Mouse (Mus musculus): Measurements from ENCODE around the gene Olfr322. TPM values are rescaled to one million over a fixed set of nuclear protein-coding genes. Genes with fewer than 3 reads are reported as not detected.

Gene Olfr322
- not detected for total RNA-seq (2021)

DNA sequence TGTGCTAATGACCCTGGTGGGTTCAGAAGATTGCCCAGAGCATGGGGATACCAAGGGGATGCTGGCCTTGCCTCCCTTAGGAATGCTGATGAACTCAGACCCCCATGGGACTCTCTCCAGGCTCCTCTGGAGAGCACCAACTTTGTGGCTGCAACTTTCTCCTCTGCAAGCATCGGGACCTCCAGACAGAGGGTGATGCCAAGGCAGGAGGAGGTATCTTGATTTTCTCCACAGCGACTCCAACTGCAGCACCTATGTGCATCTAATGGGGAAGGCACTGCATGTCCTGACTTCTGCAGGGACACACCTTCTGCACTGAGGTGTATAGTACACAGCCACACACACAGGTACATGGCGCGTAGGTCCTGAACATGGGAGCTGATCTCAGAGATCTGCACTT is at the start of gene Olfr322:
TSS of gene Olfr322 (plus strand) at position 187 of the 400 bp plus-strand sequence.
- no peak for DNase-seq (ENCODE audit: low spot score in 2 of 2)
- intact Hi-C loops (cut with DNase I) = no loop called here

DNA sequence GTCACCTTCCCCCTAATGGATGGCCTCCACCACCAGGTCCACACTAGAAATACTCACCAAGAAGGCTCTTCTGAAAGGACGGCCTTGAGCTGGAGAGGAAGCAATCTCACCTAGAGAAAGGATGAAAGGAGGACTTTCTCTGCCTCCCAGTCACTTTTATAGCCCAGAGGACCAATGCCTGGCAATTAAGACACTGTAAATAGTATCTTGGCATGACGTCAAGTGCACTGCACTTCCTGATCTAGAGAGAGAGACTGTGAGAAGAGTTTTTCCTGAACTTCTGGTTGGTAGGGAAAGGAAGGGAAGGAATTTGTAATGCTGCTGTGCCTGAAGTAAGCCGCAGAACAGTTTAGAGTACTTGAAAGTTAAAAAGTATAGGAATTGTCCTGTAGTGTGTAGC is 45.2 kb upstream of the Olfr322 start:
- no peak for DNase-seq (ENCODE audit: low spot score in 2 of 2)
- intact Hi-C loops (cut with DNase I) = no loop called here

DNA sequence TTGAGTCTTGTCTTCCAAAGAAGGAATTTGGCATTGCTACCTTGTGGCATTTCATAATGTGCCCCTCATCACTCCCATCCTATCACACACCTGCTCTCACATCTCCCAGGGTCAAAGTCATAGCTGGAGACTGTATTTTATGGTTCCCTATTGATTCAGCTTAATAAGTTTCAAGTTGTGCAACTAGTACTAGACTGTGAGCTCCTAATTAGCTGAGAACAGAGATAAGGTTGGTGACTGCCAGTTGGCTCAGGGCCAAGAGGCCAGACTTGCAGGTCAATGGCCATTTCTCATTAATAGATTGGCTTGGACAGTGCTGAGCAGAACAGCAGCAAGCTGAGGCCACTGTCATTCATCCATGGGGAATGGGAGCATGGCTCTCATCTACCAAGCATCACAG is 44.1 kb upstream of the Olfr322 start:
- DNase-seq (ENCODE audit: low spot score in 2 of 2) = no peak
- intact Hi-C loops (cut with DNase I) = no loop called here

DNA sequence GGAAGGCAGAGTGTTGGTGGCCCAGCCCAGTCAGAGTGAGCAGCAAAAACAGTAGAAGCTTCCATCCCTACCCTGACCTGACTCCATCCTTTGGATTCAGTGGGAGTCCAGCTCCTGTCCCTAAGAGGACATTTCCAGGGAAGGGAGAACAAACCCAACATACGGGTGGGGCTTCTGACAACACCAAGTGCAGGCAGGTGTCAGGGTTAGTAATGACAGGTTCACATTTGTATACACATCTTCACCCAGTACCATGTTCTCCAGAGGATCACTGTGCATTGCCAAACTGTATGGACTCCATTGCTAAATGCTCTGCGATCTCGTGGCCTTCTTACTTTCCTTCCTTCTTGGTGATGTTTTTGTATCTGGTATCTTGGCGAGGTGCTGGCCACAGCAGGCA is 42.6 kb upstream of the Olfr322 start, which contains the start of gene 2210407C18Rik:
TSS of gene 2210407C18Rik (minus strand) at position 101 of the 400 bp plus-strand sequence.
- intact Hi-C loops (cut with DNase I) = no loop called here
- no peak for DNase-seq (ENCODE audit: low spot score in 2 of 2)

DNA sequence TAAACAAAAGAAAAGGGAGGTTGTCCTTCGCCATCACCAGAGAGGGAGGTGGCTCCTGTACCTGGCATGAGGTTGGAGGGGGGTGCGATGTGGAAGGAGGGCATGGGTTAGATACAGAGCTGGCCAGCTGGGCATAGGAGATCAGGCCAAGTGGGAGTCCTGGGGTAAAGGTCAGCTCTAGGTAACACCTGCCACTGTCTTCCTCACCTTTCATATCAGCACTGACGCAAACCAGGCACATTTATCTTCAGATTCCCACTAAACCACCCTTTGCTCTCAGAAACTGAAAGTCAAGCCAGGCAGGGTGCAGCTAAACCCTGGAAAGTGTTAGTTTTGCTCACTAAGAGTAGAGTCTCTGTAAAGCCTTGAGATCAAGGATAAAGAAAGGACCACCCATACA is 40.2 kb upstream of the Olfr322 start:
- intact Hi-C loops (cut with DNase I) = no loop called here

DNA sequence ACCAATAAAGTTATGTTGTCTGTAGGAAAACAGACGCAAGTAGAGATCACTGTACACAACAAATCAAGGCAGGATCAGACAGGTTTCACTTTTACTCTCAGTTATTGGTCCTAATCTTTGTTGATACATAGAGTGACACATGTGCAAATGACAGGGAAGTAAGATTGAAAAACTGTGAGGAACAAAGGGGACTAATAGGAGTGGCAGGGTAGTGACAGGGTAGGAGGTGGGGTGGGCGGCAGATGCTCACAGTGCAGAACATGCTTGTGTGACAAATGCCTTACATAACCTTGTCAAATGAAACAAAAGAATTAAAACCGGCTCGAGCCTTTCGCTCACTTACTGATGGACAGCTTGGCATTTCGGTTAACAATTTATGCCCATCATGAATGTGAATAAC is 39.8 kb upstream of the Olfr322 start:
- intact Hi-C loops (cut with DNase I) = no loop called here
- DNase-seq (ENCODE audit: low spot score in 2 of 2) = no peak

More for the DNA sequence above, 40.2 kb upstream of the Olfr322 start:
- DNase-seq (ENCODE audit: low spot score in 2 of 2) = no peak

DNA sequence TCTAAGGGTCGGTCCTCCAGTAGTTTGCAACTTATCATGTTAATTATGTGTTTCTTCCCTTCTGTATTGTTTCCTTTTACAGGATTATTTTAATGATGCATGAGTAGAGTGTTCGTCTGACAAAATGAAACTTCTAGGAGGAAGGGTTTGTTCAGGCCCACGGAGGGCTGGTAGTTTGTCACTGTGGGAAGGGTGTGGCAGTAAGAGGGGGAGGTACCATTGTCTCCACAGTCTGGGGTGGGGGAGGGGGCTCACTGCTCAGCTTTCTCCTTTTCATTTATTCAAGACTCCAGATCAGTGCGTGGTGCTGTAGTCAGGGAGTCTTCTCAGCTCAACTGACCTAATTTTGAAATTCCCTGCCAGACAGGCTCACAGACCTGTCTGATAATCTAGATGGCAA is 32.4 kb upstream of the Olfr322 start:
- intact Hi-C loops (cut with DNase I) = no loop called here
- DNase-seq (ENCODE audit: low spot score in 2 of 2) = no peak

DNA sequence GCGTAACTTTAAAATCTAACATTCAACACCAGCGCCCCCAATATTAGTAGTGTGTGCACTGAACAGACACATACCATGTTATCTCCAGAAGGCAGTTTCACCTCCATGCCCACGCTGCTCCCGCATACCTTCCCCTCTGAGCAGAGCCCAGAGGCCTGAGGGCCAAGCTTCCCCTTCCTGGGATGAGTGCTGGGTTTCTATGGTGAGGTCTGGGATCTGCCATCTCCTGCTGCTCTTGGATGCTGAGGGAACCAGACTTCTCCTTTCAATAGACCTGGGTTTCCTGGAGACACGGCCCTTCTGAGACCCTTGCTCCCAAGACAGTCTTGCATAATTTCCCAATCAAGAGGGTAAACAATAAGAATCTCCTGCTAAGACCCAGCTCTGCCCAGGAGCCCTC is 28.2 kb upstream of the Olfr322 start, which contains the start of gene Olfr323:
TSS of gene Olfr323 (minus strand) at position 101 of the 400 bp plus-strand sequence.
- intact Hi-C loops (cut with DNase I) = no loop called here
- no peak for DNase-seq (ENCODE audit: low spot score in 2 of 2)

DNA sequence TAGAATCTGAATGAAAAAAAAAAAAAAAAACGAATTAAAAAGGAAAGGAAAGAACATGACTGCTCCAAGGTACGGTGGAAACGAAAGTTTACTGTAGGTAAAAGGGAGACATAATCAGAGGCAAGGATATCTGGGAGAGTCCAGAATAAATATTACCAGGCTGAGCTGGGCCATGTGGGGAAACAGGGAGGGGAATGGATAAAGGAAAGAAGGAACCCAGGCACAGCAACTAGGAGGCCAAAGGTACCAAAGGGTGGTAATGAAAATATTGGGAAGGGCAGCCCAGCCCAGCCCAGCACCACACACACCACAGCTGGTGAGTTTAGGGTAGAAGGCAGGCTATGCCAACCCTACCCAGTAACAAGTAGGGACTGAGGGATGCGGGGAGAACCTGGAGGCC is 23.7 kb upstream of the Olfr322 start:
- DNase-seq (ENCODE audit: low spot score in 2 of 2) = no peak
- intact Hi-C loops (cut with DNase I) = no loop called here

DNA sequence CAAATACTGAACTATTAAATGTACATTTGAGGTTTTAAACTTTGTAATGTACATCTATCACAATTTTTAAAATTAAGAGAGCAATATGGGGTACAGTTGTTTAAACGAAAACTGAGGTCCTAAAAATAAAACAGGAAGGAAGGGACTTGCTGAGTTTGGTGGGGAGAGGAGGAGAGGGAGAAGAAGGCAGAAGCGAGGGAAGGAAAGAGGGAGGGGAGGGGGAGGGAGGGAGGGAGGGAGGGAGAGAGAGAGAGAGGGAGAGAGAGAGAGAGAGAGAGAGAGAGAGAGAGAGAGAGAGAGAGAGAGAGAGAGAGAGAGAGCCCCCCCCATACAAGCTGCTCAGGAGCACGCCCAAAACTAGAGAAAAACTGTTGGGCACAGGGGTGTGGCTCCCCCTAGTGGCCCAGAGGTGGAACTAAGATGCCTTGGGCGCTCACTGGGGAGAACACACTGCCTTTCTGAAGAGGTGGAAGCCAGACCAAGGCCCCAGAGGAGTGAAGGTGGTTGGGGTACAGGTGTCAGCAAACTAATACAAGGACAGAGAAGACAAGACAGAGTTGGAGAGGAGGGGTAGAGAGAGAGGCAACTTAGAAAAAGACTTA is 22.1 kb upstream of the Olfr322 start:
- peak; percentile 30 to 32 for DNase-seq (ENCODE audit: low spot score in 2 of 2)

DNA sequence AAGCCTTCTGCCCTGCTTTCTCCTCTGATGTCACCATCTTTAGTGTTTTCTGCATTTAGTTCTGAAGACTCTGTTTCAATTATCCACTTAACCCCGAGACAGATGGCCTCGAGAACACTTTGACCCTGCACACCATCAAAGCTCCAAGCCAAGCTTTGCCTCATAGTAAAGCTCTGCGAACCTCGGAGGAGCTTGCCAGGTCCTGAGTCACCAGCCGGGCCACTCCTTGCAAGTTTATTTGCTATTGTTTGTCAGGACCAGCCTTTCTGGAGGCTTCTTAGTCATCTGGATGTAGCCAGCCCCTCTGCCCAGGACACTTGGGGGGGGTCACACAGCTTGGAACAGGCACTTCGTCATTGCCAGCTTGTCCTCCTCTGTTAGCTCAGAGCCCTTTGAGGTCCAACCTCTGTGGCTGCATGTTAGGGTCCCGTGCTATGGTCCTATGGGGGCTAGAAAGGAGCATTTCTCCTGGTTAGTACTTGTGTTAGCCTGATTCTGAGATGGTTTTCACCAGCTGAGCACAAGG is 20.3 kb upstream of the Olfr322 start:
- DNase-seq (ENCODE audit: low spot score in 2 of 2) = no peak
- intact Hi-C loops (cut with DNase I) = no loop called here

More for the DNA sequence above, 22.1 kb upstream of the Olfr322 start:
- intact Hi-C loops (cut with DNase I) = loop anchor here (1.0 kb wide), 1 partner anchor 234 kb away; no protein-coding TSS in a partner anchor

DNA sequence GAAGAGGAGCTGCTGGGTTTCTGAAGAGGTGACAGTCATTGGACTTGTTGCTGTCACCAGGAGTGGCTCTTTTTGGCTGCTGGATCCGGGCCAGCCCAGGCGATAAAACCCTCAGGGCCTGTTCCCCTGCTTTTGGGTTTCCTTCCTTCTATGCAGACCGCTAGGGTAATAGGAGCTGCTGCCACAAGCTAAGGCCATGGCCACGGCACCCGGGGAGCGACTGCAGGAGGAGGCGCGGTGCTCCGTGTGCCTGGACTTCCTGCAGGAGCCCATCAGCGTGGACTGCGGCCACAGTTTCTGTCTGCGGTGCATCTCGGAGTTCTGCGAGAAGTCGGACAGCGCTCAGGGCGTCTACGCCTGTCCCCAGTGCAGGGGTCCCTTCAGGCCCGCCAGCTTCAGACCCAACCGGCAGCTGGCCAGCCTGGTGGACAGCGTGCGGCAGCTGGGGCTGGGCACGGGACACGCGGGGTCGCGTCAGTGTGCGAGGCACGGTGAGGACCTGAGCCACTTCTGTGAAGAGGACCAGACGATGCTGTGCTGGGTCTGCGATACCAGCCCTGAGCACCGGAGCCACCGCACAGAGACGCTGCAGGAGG is 18.2 kb upstream of the Olfr322 start, which contains the start of gene Trim58:
TSS of gene Trim58 (plus strand) at position 194 of the 596 bp plus-strand sequence.
- DNase-seq (ENCODE audit: low spot score in 2 of 2) = peak; percentile 7 to 9
- intact Hi-C loops (cut with DNase I) = no loop called here

DNA sequence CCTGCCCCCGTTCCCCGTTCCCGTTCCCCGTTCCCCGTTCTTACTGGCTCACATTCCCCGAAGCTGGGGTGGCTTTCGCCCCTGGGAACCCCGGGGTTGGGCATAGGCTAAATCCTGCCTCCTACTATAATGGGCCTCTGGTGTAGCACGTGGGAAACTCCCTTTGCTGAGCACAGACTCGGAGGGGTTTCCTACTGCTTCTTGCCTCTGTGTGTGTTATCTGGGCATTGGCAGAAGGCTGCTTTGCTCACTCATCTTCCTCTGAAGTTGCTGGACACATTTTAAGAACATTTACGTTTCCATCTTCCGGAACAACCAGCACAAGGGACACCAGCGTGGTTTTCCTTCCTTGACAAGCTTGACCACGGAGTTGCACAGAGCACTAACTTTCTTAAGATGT is 17.5 kb upstream of the Olfr322 start:
- no peak for DNase-seq (ENCODE audit: low spot score in 2 of 2)

DNA sequence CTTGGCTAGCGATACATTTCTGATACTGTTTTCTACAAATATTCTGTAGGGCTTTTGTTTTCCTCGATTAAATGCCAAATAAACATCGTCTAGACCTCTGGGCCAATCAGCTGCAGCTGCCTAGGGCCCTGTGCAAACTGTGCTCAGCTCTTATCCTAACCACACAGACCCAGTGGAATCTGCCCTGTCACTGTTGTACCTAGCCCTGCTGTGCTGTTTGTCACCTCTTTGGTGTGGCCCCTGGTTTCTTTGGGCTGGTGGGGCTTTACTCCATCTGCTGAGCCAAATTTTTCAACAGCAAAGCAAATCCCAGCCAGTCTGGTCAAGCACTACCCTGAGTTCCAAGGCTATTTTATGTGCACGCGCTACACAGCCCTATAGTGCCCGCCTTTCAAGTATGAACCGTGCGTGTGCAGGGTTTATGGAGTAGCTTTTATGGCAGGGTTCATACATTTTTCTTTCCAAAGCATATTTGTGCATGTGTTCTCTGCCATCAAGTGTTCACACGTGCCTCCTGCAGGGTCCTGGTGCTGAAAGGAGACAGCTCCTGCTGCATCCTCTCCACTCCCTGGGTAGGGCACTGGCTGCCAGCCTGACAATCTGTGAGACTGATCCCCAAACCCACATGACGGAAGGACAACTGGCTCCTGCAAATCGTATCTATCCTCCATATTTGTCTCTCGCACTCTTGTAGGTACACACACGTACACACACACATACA is 16.8 kb upstream of the Olfr322 start:
- intact Hi-C loops (cut with DNase I) = no loop called here
- no peak for DNase-seq (ENCODE audit: low spot score in 2 of 2)

More for the DNA sequence above, 17.5 kb upstream of the Olfr322 start:
- intact Hi-C loops (cut with DNase I) = no loop called here

DNA sequence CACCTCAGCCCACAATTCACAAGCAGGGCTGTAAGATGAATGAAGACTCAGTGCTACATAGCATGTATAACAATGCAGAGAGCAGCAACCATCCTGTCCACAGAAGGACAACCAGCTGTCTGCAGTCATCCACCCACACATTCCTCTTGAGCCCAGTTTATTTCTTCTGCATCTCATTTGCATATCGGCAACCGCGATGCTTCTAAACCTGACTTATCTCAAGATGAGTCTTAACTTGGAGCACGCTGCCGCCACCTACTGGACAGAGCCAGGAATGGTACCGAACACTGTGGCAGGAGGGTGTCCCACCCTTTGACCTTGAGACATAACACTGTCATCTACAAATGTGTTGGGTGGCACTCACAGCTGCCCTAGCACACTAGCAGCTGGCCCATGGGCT is 15.2 kb upstream of the Olfr322 start:
- peak; percentile 10 to 22 for DNase-seq (ENCODE audit: low spot score in 2 of 2)
- intact Hi-C loops (cut with DNase I) = no loop called here

DNA sequence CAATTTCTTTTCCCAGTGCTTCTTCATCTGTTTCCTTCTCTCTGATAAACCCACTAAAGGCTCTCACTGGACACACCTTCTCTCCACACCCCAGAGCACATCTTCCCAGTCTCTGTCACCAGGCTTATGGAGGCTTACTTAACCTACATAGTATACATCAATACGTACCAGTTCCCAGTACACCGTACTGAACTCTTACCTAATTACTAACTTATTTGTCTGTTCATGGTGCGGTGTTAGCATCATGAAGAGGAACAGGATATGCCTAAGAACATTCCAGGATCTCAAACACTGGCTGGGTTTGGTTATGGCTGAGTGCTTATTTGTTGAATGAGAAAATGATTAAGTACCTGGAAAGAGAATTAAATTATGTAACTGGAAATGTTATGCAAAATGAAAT is 3.4 kb upstream of the Olfr322 start:
- intact Hi-C loops (cut with DNase I) = no loop called here
- DNase-seq (ENCODE audit: low spot score in 2 of 2) = no peak

DNA sequence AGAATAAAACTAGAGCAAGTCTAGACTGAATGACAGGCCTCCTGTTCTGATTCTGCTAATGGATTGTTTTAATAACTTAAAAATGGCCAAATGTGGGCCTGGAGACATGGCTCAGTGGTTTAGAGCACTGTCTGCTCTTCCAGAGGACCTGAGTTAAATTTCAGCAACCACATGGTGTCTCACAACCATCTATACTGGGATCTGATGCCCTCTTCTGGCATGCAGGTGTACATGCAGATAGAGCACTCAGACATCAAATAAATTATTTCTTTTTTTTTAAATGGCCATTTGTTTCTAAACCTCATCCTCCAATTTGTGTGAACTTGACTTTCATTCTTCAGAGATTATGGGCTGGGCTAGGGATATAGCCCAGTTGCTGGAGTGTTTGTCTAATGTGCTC is 10.7 kb downstream of the Olfr322 start:
- DNase-seq (ENCODE audit: low spot score in 2 of 2) = no peak
- intact Hi-C loops (cut with DNase I) = no loop called here

DNA sequence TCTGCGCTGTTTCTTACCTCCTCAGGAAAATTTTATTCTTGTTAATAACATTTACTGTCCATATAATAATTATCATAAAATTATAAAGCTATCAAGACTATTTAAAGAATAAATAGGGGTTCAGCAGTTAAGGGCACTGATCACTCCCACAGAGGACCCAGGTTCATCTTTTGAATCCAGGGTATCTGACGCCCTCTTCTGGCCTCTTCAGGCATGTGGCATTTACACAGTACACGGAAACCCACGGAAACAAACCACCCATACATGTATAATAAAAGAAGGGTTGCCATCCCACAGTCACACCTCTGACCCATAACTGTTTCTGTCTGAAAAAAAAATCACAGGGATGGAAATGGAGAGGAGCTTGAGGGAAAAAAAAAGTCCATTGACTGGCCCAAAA is 13.2 kb downstream of the Olfr322 start:
- intact Hi-C loops (cut with DNase I) = no loop called here
- no peak for DNase-seq (ENCODE audit: low spot score in 2 of 2)

DNA sequence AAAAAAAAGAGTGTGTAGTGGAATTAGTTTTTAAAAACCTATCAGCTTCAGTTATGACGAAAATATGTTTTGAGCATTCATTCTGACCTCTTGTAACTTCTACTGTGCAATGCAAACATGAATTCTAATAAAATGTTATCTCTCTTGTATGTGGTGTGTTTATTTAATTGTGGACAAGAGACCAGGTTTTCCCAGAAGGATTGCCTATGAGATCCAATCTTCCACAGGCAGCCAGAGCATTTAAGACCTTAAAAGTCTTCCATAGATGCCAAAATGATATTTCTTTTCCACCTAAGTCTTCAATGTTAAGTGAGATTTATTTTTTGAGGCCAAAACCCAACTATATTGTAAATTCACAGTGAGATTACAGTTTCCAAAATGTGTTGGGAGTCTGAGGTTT is 22.2 kb downstream of the Olfr322 start, which contains the start of gene Olfr320:
TSS of gene Olfr320 (plus strand) at position 301 of the 400 bp plus-strand sequence.
- intact Hi-C loops (cut with DNase I) = no loop called here
- DNase-seq (ENCODE audit: low spot score in 2 of 2) = no peak

DNA sequence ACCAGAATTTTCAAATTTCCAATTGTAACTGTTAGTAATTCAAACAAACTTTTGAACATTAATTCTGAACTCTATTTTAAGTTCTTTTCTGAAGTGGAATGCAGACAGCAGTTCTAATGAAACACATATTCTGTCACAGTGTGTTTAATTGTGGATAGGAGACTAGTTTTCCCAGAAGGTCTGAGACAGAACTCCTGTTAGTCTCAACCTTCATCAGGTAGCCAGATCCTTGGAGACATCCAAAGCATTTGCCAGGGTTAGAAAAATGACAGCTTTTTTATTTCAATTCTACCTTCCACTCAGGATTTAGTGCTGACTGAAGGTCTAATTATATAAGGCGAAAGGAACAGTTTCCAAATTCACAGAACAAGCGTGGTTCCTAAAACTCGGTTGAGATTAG is 40.3 kb downstream of the Olfr322 start, which contains the start of gene Olfr319:
TSS of gene Olfr319 (plus strand) at position 301 of the 400 bp plus-strand sequence.
- DNase-seq (ENCODE audit: low spot score in 2 of 2) = no peak
- intact Hi-C loops (cut with DNase I) = no loop called here
